Mouse (Mus musculus) liver, embryonic 12.5 days (tissue): ENCODE results near the gene Vmn1r183. TPM values are rescaled to one million over a fixed set of nuclear protein-coding genes. Genes with fewer than 3 reads are reported as not detected.

ENCODE experiments used
- ATAC-seq: fragments of 200-750 bp; cut with Nextera tagmentation; 2 replicates; pipeline ENCODE4 v1.8.0; 2017; ENCODE audit warnings: moderate number of reproducible peaks, mild to moderate bottlenecking, moderate library complexity
- H3K27ac ChIP-seq: fragments of 300-500 bp; sonication (generic); 2 replicates; pipeline ENCODE4 v1.5.1; 2016; ENCODE audit warnings: mild to moderate bottlenecking
- H3K27me3 ChIP-seq: fragments of 300-500 bp; sonication (generic); replicated peaks from 2 replicates; pipeline ENCODE4 v1.6.1; 2016; ENCODE audit warnings: mild to moderate bottlenecking, moderate library complexity
- H3K36me3 ChIP-seq: fragments of 300-500 bp; sonication (generic); 2 replicates; pipeline ENCODE4 v1.6.1; 2016; ENCODE audit warnings: mild to moderate bottlenecking, moderate library complexity
- H3K4me1 ChIP-seq: fragments of 300-500 bp; sonication (generic); 2 replicates; pipeline ENCODE4 v1.6.1; 2016
- H3K4me2 ChIP-seq: fragments of 300-500 bp; sonication (generic); 2 replicates; pipeline ENCODE4 v1.6.1; 2016; ENCODE audit warnings: mild to moderate bottlenecking, moderate library complexity
- H3K4me3 ChIP-seq: fragments of 300-500 bp; sonication (generic); 2 replicates; pipeline ENCODE4 v1.5.1; 2016; ENCODE audit warnings: mild to moderate bottlenecking, moderate library complexity
- H3K9ac ChIP-seq: fragments of 300-500 bp; sonication (generic); 2 replicates; pipeline ENCODE4 v1.6.1; 2016; ENCODE audit warnings: mild to moderate bottlenecking, moderate library complexity
- H3K9me3 ChIP-seq: fragments of 300-500 bp; sonication (generic); replicated peaks from 2 replicates; pipeline ENCODE4 v1.6.1; 2016; ENCODE audit warnings: mild to moderate bottlenecking, moderate library complexity
- WGBS: fragments of 180-500 bp; shearing (Covaris S2); methylation state at CpG from one replicate; pipeline ENCODE4 v1.1.7; 2016; ENCODE audit not compliant: insufficient replicate concordance; 5-methylcytosine and 5-hydroxymethylcytosine counted together
- polyA plus RNA-seq: library from polyadenylated mRNA; unstranded; fragments of >200 nt; fragmentation: Nextera tagmentation; extraction: Ambion mirVana; gene quantifications from 2 replicates; pipeline ENCODE4 v1.2.1, GENCODE M21; 2016

Gene Vmn1r183
- polyA plus RNA-seq, 1 experiment from 2014 or later = not detected

GRCm38 (mm10) chr7:24112156-24112856 is 59.3 kb downstream of the Vmn1r183 start, which contains the start of gene Zfp112:
Gene Zfp112 (plus strand): TSS chr7:24112314.
- Histone ChIP-seq H3K9ac (peak within 1 kb of the TSS; percentile 61), H3K27me3 (no peaks in the 10 kb centered on the region), H3K4me1 (peaks cover 24% of the 10 kb centered on the region), H3K36me3 (peaks cover 24% of the 10 kb centered on the region), H3K4me2 (peak within 1 kb of the TSS; percentile 78), H3K27ac (peak within 1 kb of the TSS; percentile 36; the same call in 1 of the 2 replicates), H3K4me3 (peak within 1 kb of the TSS; percentile 61), H3K9me3 (peaks cover 20% of the 10 kb centered on the region)
- 6% methylated on average over 23 of the region's 23 CpGs for WGBS
- peak; percentile 83 for ATAC-seq

GRCm38 (mm10) chr7:24113001-24113400 is 59.9 kb downstream of the Vmn1r183 start:
- H3K27ac ChIP-seq = peak overlapping the region; percentile 36; the same call in 1 of the 2 replicates
- peaks cover 17% of the 10 kb centered on the region for H3K36me3 ChIP-seq
- peak; percentile 63 for ATAC-seq
- H3K4me2 ChIP-seq = peak overlapping the region; percentile 78
- H3K4me1 ChIP-seq = peaks cover 24% of the 10 kb centered on the region
- H3K27me3 ChIP-seq = no peaks in the 10 kb centered on the region
- H3K4me3 ChIP-seq = peak overlapping the region; percentile 61
- H3K9me3 ChIP-seq = peaks cover 14% of the 10 kb centered on the region
- peak overlapping the region; percentile 61; the same call in 1 of the 2 replicates for H3K9ac ChIP-seq
- WGBS = 12% methylated on average over 12 of the region's 12 CpGs

Other genes with a start within 250 kb of the Vmn1r183 start
- gene Vmn1r175, start 242.6 kb upstream of the Vmn1r183 start, polyA plus RNA-seq = not detected in 2 replicates
- not detected in 2 replicates for gene Vmn1r176, start 215.9 kb upstream of the Vmn1r183 start, polyA plus RNA-seq
- not detected in 2 replicates for gene Vmn1r177, start 186.8 kb upstream of the Vmn1r183 start, polyA plus RNA-seq
- gene Vmn1r178, start 161.2 kb upstream of the Vmn1r183 start, polyA plus RNA-seq = not detected in 2 replicates
- not detected in 2 replicates for gene Vmn1r179, start 126.3 kb upstream of the Vmn1r183 start, polyA plus RNA-seq
- gene Vmn1r180, start 102.6 kb upstream of the Vmn1r183 start, polyA plus RNA-seq = not detected in 2 replicates
- not detected in 2 replicates for gene Vmn1r181, start 78.6 kb upstream of the Vmn1r183 start, polyA plus RNA-seq
- gene V1rd19, start 51.6 kb upstream of the Vmn1r183 start, polyA plus RNA-seq = not detected in 2 replicates
- gene Zfp180, start 28.7 kb downstream of the Vmn1r183 start, polyA plus RNA-seq = 13.3 and 14.8 TPM in 2 replicates
- 1.4 and 1.5 TPM in 2 replicates for gene Zfp112, start 59.1 kb downstream of the Vmn1r183 start, polyA plus RNA-seq
- gene Zfp235, start 80.9 kb downstream of the Vmn1r183 start, polyA plus RNA-seq = 5.5 and 7.1 TPM in 2 replicates
- gene Zfp114, start 121.8 kb downstream of the Vmn1r183 start, polyA plus RNA-seq = 1.4 and 1.5 TPM in 2 replicates
- 2.1 and 4.2 TPM in 2 replicates for gene Zfp111, start 158.2 kb downstream of the Vmn1r183 start, polyA plus RNA-seq
- 2.0 and 2.7 TPM in 2 replicates for gene Zfp109, start 184.3 kb downstream of the Vmn1r183 start, polyA plus RNA-seq
- gene Zfp108, start 201.5 kb downstream of the Vmn1r183 start, polyA plus RNA-seq = 0.48 and 0.56 TPM in 2 replicates
- 1.9 and 2.2 TPM in 2 replicates for gene Zfp93, start 217.2 kb downstream of the Vmn1r183 start, polyA plus RNA-seq
- 7.1 and 7.7 TPM in 2 replicates for gene Zfp61, start 248.0 kb downstream of the Vmn1r183 start, polyA plus RNA-seq